Mouse (Mus musculus): ENCODE data around the gene Rnase10.

GRCm38 (mm10) chr14:50976674-50977073 is 30.9 kb upstream of the Rnase10 start:
- no peak for TF ChIP-seq TCF3 (IDR thresholded peaks at IDR 0.05; ENCODE audit: insufficient read length, low read depth)
- TF ChIP-seq POLR2A (IDR thresholded peaks at IDR 0.05; ENCODE audit: insufficient read length, low read depth), result no peak
- TF ChIP-seq TCF12 (IDR thresholded peaks at IDR 0.05; ENCODE audit: insufficient read depth, poor library complexity, severe bottlenecking), result no peak
- TF ChIP-seq SRF (IDR thresholded peaks at IDR 0.05; ENCODE audit: control insufficient read depth, insufficient read length, low read depth), result no peak
- no peak for TF ChIP-seq MYOG (IDR thresholded peaks at IDR 0.05; ENCODE audit: control insufficient read depth in 1 of 3, insufficient read depth in 1 of 3, insufficient read length in 2 of 3, low read depth in 2 of 3)
- TF ChIP-seq E2F4 (IDR thresholded peaks at IDR 0.05; ENCODE audit: insufficient read depth), result no peak
- TF ChIP-seq POLR2AphosphoS2 (IDR thresholded peaks at IDR 0.05; ENCODE audit: insufficient read length, low read depth), result no peak

All from myocyte (in vitro differentiated cells).